Mouse (Mus musculus): Measurements from ENCODE around the gene Gnat1. TPM values are rescaled to one million over a fixed set of nuclear protein-coding genes. Genes with fewer than 3 reads are reported as not detected.

Gnat1 gene
- polyA plus RNA-seq, 2 experiments from 2014 or later, result 1.1 TPM; not detected in 1

DNA sequence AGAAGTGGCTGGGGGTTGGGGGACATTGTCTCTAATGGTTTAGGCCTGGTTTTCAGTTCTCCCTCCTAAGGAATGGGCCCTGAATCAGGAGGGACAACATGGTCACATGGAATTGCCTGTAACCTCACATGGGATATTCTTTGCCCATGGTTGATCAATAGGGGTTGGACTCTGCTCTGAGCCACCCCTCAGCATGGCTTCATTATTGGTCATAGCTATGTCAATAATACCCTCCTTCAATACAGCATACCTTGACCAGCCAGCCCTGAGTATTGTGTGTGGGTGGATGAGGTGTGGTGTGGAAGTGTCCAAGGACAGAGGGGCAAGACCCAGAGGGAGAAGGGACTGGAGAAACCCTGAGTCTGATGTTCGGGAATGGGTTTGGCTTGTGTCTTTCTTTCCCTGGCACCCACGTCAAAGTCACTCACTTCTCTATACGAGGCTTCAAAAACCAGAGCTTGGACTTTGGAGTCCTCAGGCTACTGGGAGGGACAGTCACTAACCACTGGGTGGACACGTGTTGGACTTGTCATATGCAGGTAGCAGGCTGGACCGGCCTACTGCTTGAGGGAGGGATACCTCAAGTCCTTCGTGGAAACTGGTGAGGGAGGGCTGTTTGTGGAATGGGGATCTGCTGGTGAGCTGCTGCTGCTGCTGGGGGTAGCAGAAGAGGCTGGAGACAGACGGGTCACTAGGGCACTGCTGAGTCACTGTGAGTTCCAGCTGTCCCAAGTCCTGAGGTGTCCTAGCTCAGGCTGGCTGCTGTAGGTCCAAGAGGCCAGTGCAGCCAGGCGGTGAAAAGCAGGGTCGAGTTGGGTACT is 4.7 kb downstream of the Gnat1 start:
- no peak for ATAC-seq

GRCm38 (mm10) chr9:107670259-107670658 is 9.3 kb downstream of the Gnat1 start:
- no peak for ATAC-seq

DNA sequence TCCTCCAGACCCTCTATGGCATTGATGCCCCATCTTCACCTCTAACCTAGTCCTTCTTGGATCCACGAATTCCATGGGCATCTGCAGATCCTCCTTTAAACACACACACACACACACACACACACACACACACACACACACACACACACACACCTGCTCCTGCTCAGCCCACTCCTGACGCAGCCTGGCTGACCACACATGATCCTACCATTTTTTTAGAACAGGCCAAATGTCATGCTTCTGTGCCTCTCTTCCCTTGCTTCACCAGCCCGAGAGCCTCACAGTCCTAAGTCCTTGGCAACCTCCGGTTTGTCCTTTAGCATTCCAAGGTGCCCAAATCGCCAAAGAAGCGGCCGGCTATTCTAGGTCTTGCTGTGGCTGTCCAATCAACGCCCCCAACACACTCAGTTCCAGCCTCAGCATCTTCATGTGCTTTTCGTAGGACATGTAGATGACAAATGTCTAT is 10.0 kb downstream of the Gnat1 start, which contains the start of gene Slc38a3:
Slc38a3 (minus strand) TSS at position 51 of the 466 bp plus-strand sequence.
- no peak for ATAC-seq

GRCm38 (mm10) chr9:107668916-107669315 is 10.6 kb downstream of the Gnat1 start:
- no peak for ATAC-seq

GRCm38 (mm10) chr9:107668011-107668410 is 11.5 kb downstream of the Gnat1 start:
- no peak for ATAC-seq

DNA sequence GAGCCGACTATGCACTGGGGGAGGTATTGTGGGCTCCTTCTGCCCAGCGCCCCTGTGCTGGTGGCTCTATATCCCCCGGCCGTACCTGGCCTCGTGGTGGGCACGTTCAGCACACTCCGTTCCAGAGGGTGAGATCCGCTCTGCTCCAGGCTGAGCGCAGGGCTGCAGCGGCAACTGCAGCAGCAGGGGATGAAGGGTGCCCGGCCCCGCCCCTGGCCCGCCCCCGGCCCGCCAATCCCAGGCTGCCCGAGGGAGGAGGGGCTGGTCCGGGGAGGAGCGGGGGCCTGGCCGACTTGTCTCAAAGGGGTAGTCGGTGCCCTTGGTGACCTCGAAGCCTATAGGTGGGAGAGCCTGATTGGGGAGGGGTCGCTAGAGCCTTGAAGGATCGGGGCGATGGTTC is 12.3 kb downstream of the Gnat1 start:
- no peak for ATAC-seq

- ATAC-seq, result no peak
These were observed 12.7 kb downstream of the Gnat1 start for GRCm38 (mm10) chr9:107666751-107667205.

- ATAC-seq, result no peak
These were observed 14.2 kb downstream of the Gnat1 start for GRCm38 (mm10) chr9:107665308-107665707.

GRCm38 (mm10) chr9:107663525-107663924 is 16.0 kb downstream of the Gnat1 start:
- ATAC-seq, result no peak

- no peak for ATAC-seq
These were observed 17.2 kb downstream of the Gnat1 start for GRCm38 (mm10) chr9:107662342-107662741.

GRCm38 (mm10) chr9:107660777-107661176 is 18.7 kb downstream of the Gnat1 start:
- no peak for ATAC-seq

DNA sequence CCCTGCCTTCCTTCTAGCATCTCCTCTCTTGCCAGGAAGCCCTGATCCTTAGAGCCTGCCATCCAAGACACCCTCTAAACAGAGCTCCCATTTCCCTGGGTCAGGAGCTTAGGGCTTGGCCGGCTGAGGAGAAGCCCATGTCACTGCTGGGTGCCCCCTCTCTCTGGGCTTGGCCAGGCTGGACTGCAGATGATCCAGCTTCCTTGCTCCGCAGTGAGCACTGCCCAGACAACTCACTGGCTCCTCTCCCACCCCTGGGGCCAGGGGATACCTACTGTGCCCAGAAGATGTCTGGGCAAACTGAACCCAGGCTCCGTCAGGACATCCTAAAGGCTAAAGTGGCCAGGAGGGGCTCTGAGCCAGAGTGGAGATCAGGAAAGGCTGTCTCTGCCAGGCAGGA is 19.6 kb downstream of the Gnat1 start:
- no peak for ATAC-seq

- ATAC-seq, result no peak
These were observed 20.0 kb downstream of the Gnat1 start for GRCm38 (mm10) chr9:107659551-107659950.

GRCm38 (mm10) chr9:107658096-107658495 is 21.4 kb downstream of the Gnat1 start:
- no peak for ATAC-seq

GRCm38 (mm10) chr9:107657144-107657543 is 22.4 kb downstream of the Gnat1 start:
- no peak for ATAC-seq

DNA sequence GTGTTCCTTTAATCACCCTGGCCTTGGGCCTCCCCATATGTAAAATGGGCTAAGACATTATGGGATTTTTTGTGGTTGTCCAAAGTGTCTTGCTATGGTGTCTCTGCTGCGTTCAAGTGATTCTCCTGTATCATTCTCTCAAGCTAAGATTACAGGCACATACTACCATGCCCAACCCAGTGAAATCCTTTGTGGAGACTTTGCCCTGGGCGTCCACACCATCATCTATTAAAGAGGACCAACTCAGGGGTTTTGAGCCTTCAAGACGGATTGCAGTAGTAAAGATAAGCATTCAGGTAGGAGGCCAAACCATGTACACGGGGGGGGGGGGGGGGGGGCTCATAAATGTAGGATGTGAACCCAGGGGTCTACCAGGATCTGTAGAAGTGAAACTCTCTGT is 24.9 kb downstream of the Gnat1 start:
- ATAC-seq, result no peak

DNA sequence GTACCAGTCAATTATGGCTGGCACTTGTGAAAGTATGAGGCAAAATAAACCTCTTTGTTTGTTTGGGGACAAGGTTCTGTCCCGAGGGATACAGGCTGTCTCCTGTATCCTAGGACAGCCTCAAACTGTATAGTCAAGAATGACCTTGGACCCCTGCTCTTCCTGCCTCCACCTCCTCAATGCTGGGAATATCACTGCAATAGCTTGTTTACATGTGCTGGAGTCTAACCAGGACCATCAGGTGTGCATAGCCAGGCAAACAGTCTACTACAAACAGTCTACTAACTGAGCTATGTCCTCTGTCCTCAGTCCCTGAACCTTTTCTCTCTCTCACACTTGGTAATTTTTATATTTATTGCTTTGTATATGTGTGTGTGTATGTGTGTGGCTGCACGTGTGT is 26.0 kb downstream of the Gnat1 start:
- no peak for ATAC-seq

DNA sequence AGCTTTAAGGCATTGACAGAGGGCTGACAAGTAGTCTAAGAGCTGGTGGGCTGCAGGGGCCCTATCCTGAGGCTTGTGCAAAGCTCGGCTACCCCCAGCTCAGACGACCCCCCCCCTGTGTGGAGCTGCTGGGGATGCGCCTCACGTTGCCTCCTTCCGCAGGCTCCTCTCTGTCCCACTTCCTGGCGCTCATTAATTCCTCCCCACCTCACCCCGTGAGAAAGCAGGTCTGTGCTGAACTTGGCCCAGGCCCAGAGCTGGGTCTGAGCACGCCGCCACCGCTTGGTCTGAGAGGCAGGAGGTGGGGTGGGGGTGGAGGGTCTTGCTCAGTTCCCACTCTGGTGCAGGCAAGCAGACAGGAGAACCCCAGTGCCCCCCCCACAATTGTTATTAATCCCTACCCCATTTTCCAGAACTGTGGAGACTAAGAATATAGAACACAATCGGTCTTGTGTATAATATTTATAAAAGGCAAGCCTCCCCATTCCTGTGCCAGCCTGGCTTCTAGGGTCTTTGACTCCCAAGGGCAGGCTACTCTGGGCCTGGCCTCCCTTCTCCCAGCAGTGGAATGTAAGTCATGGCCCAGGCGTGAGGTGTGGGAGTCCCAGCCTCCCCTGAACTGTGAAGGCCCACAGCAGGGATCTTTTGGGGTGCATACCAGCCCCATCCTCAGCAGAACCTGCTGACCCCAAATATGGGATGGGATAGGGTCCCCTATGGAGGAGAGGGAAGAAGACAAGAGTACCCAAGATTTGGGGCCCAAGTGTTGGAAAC is 28.6 kb downstream of the Gnat1 start:
- ATAC-seq, result no peak

DNA sequence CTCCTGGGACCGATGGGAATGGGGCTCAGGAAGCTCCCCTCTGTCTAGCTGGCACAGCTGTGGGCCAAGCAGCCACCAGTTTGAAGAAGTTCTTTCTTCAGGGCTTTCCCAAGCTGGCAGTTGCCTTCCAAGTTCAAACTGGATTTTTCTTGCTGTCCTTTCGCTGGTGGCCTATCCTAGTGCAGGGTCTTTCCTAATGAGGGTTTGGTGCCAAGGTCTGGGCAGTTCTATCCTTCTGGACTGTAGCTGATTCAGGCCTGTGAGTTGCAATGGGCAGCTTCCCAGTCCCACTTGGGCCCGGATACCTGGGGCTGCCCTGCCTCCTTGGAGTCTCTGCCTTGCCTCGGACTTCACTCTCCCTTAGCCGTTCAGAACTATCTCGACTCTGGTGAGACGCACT is 29.3 kb downstream of the Gnat1 start:
- no peak for ATAC-seq

DNA sequence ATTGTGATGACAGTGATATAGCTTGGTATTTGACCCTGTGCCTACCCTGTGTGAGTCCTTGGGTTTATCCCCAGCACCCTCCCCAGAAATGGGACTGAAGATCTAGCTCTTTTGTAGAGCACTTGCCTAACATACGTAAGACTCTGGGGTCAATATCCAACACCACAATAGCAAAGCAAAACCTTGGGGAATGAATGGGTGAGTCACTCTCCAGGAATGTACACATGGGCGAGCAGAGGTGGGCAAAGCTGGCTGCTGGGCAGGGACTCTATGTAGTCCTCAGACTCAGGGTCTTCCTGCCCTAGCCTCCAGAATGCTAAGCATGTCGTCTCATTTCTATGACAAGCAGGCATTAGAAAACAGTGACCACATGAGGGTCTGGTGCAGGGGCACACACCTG is 30.7 kb downstream of the Gnat1 start:
- ATAC-seq, result no peak

DNA sequence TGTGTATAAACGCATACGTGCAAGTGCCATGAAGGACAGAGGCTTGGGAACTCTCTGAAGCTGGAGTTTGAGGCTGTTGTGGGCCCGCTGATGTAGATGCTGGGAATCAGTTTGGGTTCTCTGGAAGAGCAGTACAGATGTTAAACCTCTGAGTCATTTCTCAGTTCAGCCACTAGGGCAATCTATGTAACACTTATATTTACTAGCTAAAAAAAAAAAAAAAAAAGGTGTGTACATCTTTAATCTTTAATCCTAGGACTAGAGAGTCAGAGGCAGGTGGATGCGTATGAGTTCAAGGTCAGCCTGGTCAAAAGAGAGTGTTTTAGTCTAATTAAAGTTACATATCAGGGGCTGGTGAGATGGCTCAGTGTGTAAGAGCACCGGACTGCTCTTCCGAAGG is 32.5 kb downstream of the Gnat1 start:
- ATAC-seq, result no peak

DNA sequence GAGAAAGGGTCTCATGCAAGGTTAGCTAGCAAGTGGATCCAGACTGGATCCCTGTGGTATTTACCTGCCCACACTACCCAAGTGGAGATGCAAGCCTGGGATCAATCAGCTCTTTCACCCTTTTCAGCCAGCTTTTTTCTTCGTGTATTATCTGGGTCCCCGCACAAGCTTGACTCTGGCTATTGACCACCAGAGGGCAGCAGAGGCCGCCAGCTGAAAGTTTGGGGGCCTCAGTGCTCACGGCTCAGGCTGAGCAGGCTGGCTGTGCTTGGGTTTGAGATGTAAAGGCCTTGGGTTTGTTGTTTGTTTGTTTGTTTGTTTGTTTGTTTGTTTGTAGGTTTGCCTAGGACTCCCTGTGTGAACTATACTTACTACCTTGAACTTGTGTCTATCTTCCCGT is 33.9 kb downstream of the Gnat1 start:
- peak; percentile 55 for ATAC-seq

- ATAC-seq, result no peak
These were observed 34.4 kb downstream of the Gnat1 start for GRCm38 (mm10) chr9:107645153-107645510.

Data from activated CD4-positive, CD25-positive, alpha-beta regulatory T cell, adult 4 months (primary cell).